Mouse (Mus musculus) testis, adult 2 months (tissue): ENCODE measurements at regions not wholly inside any gene's neighbourhood (a gene's known extent, or its start where the extent isn't known, plus 50 kb on each side); places are given as distances from the start of the nearest gene placed in this dataset.

Source experiments
- CTCF ChIP-seq: fragments of 200-500 bp; IDR thresholded peaks from 2 replicates; pipeline ENCODE4 v1.5.1; 2012; ENCODE audit warnings: low read depth, mild to moderate bottlenecking, inconsistent platforms, low read length, moderate library complexity; ENCODE audit not compliant: control insufficient read depth, insufficient read depth, insufficient replicate concordance
- POLR2A ChIP-seq: fragments of 200-500 bp; IDR thresholded peaks from 2 replicates; pipeline ENCODE4 v1.6.1; 2012; ENCODE audit warnings: low read depth, mild to moderate bottlenecking, inconsistent platforms, low read length, moderate library complexity; ENCODE audit not compliant: control insufficient read depth

GRCm38 (mm10) chr3:143822564-143823394 lies 382.2 kb downstream of the Lmo4 start:
- TF ChIP-seq CTCF: no peak
- TF ChIP-seq POLR2A: no peak
